Mouse (Mus musculus) G1E (cell line): ENCODE measurements around the gene Mcts2.

ENCODE experiments used
- CTCF ChIP-seq: IDR thresholded peaks from 2 replicates; pipeline ENCODE4 v1.5.1; 2012; ENCODE audit warnings: low read depth, low read length, inconsistent platforms, mixed read lengths
- GATA1 ChIP-seq: IDR thresholded peaks from 2 replicates; pipeline ENCODE4 v1.6.1; 2012; ENCODE audit warnings: borderline replicate concordance, low read length, inconsistent platforms, mixed read lengths
- POLR2AphosphoS5 ChIP-seq: IDR thresholded peaks from 2 replicates; pipeline ENCODE4 v1.6.1; 2012; ENCODE audit warnings: low read depth, low read length, inconsistent platforms; ENCODE audit not compliant: insufficient replicate concordance
- TAL1 ChIP-seq: conservative IDR thresholded peaks from 2 replicates; pipeline ENCODE4 v1.6.1; 2012; ENCODE audit warnings: low read depth, low read length, inconsistent platforms, mixed read lengths

GRCm38 (mm10) chr2:152707627-152708026 is 20.8 kb downstream of the Mcts2 start:
- TF ChIP-seq CTCF: no peak
- no peak for TF ChIP-seq TAL1
- no peak for TF ChIP-seq GATA1
- no peak for TF ChIP-seq POLR2AphosphoS5
